Mouse (Mus musculus): ENCODE results near the gene Fnd3c2. TPM values are rescaled to one million over a fixed set of nuclear protein-coding genes. Genes with fewer than 3 reads are reported as not detected.

The Fnd3c2 gene
- polyA plus RNA-seq, 1 experiment from 2014 or later = not detected

Other genes with a start within 250 kb of the Fnd3c2 start
- 39.1 to 52.0 TPM (median 40.0 TPM) in 3 replicates for gene Magt1, start 243.5 kb downstream of the Fnd3c2 start, polyA plus RNA-seq (2018)
- 110 to 158 TPM (median 123 TPM) in 3 replicates for gene Cox7b, start 239.7 kb downstream of the Fnd3c2 start, polyA plus RNA-seq (2018)
- gene Atp7a, start 228.1 kb downstream of the Fnd3c2 start, polyA plus RNA-seq (2018) = 13.6 to 26.1 TPM (median 17.4 TPM) in 3 replicates
- 156 to 374 TPM (median 283 TPM) in 3 replicates for gene Tlr13, start 112.2 kb downstream of the Fnd3c2 start, polyA plus RNA-seq (2018)
- 180 to 539 TPM (median 250 TPM) in 3 replicates for gene Pgk1, start 68.3 kb downstream of the Fnd3c2 start, polyA plus RNA-seq (2018)
- 11.9 to 22.7 TPM (median 13.2 TPM) in 3 replicates for gene Taf9b, start 34.2 kb downstream of the Fnd3c2 start, polyA plus RNA-seq (2018)
- not detected in 3 replicates for gene Fndc3c1, start 230.0 kb upstream of the Fnd3c2 start, polyA plus RNA-seq (2018)